Mouse (Mus musculus) forebrain, embryonic 11.5 days (tissue): ENCODE results near the gene Slc30a9. TPM values are rescaled to one million over a fixed set of nuclear protein-coding genes. Genes with fewer than 3 reads are reported as not detected.

Experiments used
- ATAC-seq: fragments of 200-750 bp; cut with Nextera tagmentation; replicated peaks from 2 replicates; pipeline ENCODE4 v1.8.0; 2017; ENCODE audit warnings: moderate TSS enrichment; ENCODE audit not compliant: low FRiP score
- DNase-seq: peaks from one replicate; pipeline ENCODE4 v3.0.0-alpha.2; 2017; ENCODE audit warnings: low spot score
- H3K27ac ChIP-seq: fragments of 300-500 bp; sonication (generic); 2 replicates; pipeline ENCODE4 v1.5.1; 2014; ENCODE audit warnings: low read depth, low read length
- H3K27me3 ChIP-seq: fragments of 300-500 bp; sonication (generic); 2 replicates; pipeline ENCODE4 v1.6.1; 2014; ENCODE audit warnings: mild to moderate bottlenecking, low read length, mixed read lengths; ENCODE audit not compliant: control insufficient read depth, insufficient read depth
- H3K36me3 ChIP-seq: fragments of 300-500 bp; sonication (generic); 2 replicates; pipeline ENCODE4 v1.6.1; 2014; ENCODE audit warnings: mild to moderate bottlenecking, low read length, moderate library complexity, mixed read lengths; ENCODE audit not compliant: control insufficient read depth, insufficient read depth
- H3K4me1 ChIP-seq: fragments of 300-500 bp; sonication (generic); replicated peaks from 2 replicates; pipeline ENCODE4 v1.6.1; 2014; ENCODE audit warnings: low read length, mixed read lengths; ENCODE audit not compliant: control insufficient read depth, insufficient read depth
- H3K4me2 ChIP-seq: fragments of 300-500 bp; sonication (generic); 2 replicates; pipeline ENCODE4 v1.6.1; 2014; ENCODE audit warnings: low read depth, mild to moderate bottlenecking, low read length, moderate library complexity, mixed read lengths; ENCODE audit not compliant: severe bottlenecking
- H3K4me3 ChIP-seq: fragments of 300-500 bp; sonication (generic); 2 replicates; pipeline ENCODE4 v1.5.1; 2014; ENCODE audit warnings: low read depth, low read length
- H3K9ac ChIP-seq: fragments of 300-500 bp; sonication (generic); 2 replicates; pipeline ENCODE4 v1.6.1; 2014; ENCODE audit warnings: low read length
- H3K9me3 ChIP-seq: fragments of 300-500 bp; sonication (generic); 2 replicates; pipeline ENCODE4 v1.6.1; 2016; ENCODE audit warnings: low read length, mixed read lengths; ENCODE audit not compliant: control insufficient read depth
- WGBS: fragments of 180-500 bp; shearing (Covaris S2); extraction: QIAGEN DNeasy Blood & Tissue Kit; methylation state at CpG from one replicate; pipeline ENCODE4 v1.1.7; 2014; 5-methylcytosine and 5-hydroxymethylcytosine counted together
- polyA plus RNA-seq: library from polyadenylated mRNA; unstranded; fragments of >200 nt; fragmentation: Nextera tagmentation; extraction: Ambion mirVana; gene quantifications from 2 replicates; pipeline ENCODE4 v1.2.1, GENCODE M21; 2014

The Slc30a9 gene
- polyA plus RNA-seq, 1 experiment from 2014 or later, result 131 TPM

- H3K9ac ChIP-seq, result no peak overlapping the region
- no peak overlapping the region for H3K4me2 ChIP-seq
- no peaks in the 10 kb centered on the region for H3K4me1 ChIP-seq
- no peak for DNase-seq
- H3K4me3 ChIP-seq, result no peak overlapping the region
- no peaks in the 10 kb centered on the region for H3K36me3 ChIP-seq
- WGBS, result 90% methylated on average over 8 of the region's 8 CpGs
- no peaks in the 10 kb centered on the region for H3K9me3 ChIP-seq
- H3K27ac ChIP-seq, result no peak overlapping the region
- no peak for ATAC-seq
- no peaks in the 10 kb centered on the region for H3K27me3 ChIP-seq
These were observed 4.9 kb upstream of the Slc30a9 start for GRCm38 (mm10) chr5:67301722-67302331.

- Histone ChIP-seq H3K27ac (no peak overlapping the region), H3K9ac (no peak overlapping the region), H3K9me3 (no peaks in the 10 kb centered on the region), H3K4me3 (no peak overlapping the region), H3K4me2 (no peak overlapping the region), H3K27me3 (no peaks in the 10 kb centered on the region), H3K4me1 (peaks cover 7% of the 10 kb centered on the region; the same call in 1 of the 2 replicates), H3K36me3 (no peaks in the 10 kb centered on the region)
- WGBS, result 89% methylated on average over 1 of the region's 1 CpGs
- no peak for ATAC-seq
- no peak for DNase-seq
These were observed 2.9 kb upstream of the Slc30a9 start for GRCm38 (mm10) chr5:67303816-67304215.

GRCm38 (mm10) chr5:67307659-67308222, 986 bp downstream of the Slc30a9 start:
- Histone ChIP-seq H3K27ac (no peak overlapping the region), H3K9ac (peak overlapping the region; percentile 77), H3K4me2 (peak overlapping the region; percentile 79), H3K4me3 (peak overlapping the region; percentile 98), H3K9me3 (no peaks in the 10 kb centered on the region), H3K4me1 (peaks cover 7% of the 10 kb centered on the region; the same call in 1 of the 2 replicates), H3K36me3 (no peaks in the 10 kb centered on the region), H3K27me3 (no peaks in the 10 kb centered on the region)
- 34% methylated on average over 13 of the region's 13 CpGs for WGBS
- DNase-seq (no peak), ATAC-seq (no peak)

- ATAC-seq, result no peak
- no peak overlapping the region for H3K4me3 ChIP-seq
These were observed 5.2 kb downstream of the Slc30a9 start for GRCm38 (mm10) chr5:67311811-67312521.

GRCm38 (mm10) chr5:67312522-67312851, 5.7 kb downstream of the Slc30a9 start:
- ATAC-seq (no peak), DNase-seq (no peak)
- no peaks in the 10 kb centered on the region for H3K9me3 ChIP-seq
- no peak overlapping the region for H3K4me2 ChIP-seq
- peaks cover 7% of the 10 kb centered on the region; the same call in 1 of the 2 replicates for H3K4me1 ChIP-seq
- no peak overlapping the region for H3K4me3 ChIP-seq
- 91% methylated on average over 3 of the region's 3 CpGs for WGBS
- H3K27me3 ChIP-seq, result no peaks in the 10 kb centered on the region
- H3K27ac ChIP-seq, result no peak overlapping the region
- no peaks in the 10 kb centered on the region for H3K36me3 ChIP-seq
- no peak overlapping the region for H3K9ac ChIP-seq

More at GRCm38 (mm10) chr5:67311811-67312521, 5.2 kb downstream of the Slc30a9 start:
- H3K4me1 ChIP-seq, result peaks cover 7% of the 10 kb centered on the region; the same call in 1 of the 2 replicates
- H3K27me3 ChIP-seq, result no peaks in the 10 kb centered on the region
- DNase-seq, result no peak
- no peaks in the 10 kb centered on the region for H3K9me3 ChIP-seq
- H3K4me2 ChIP-seq, result no peak overlapping the region
- no peaks in the 10 kb centered on the region for H3K36me3 ChIP-seq
- no peak overlapping the region for H3K9ac ChIP-seq
- 86% methylated on average over 3 of the region's 3 CpGs for WGBS
- no peak overlapping the region for H3K27ac ChIP-seq

GRCm38 (mm10) chr5:67321656-67322268, 15.0 kb downstream of the Slc30a9 start:
- Histone ChIP-seq H3K27ac (no peak overlapping the region), H3K9me3 (no peaks in the 10 kb centered on the region), H3K9ac (no peak overlapping the region), H3K4me2 (no peak overlapping the region), H3K36me3 (peaks cover 7% of the 10 kb centered on the region; the same call in 1 of the 2 replicates), H3K4me1 (no peaks in the 10 kb centered on the region), H3K4me3 (no peak overlapping the region), H3K27me3 (no peaks in the 10 kb centered on the region)
- WGBS, result 94% methylated on average over 17 of the region's 17 CpGs
- ATAC-seq (no peak), DNase-seq (no peak)

- WGBS, result 68% methylated on average over 1 of the region's 1 CpGs
- Histone ChIP-seq H3K4me3 (no peak overlapping the region), H3K4me2 (no peak overlapping the region), H3K27me3 (no peaks in the 10 kb centered on the region), H3K36me3 (no peaks in the 10 kb centered on the region), H3K9me3 (no peaks in the 10 kb centered on the region), H3K4me1 (no peaks in the 10 kb centered on the region), H3K27ac (no peak overlapping the region), H3K9ac (no peak overlapping the region)
- ATAC-seq (no peak), DNase-seq (no peak)
These were observed 17.3 kb downstream of the Slc30a9 start for GRCm38 (mm10) chr5:67324032-67324431.

GRCm38 (mm10) chr5:67340811-67341210, 34.1 kb downstream of the Slc30a9 start:
- Histone ChIP-seq H3K27me3 (no peaks in the 10 kb centered on the region), H3K27ac (no peak overlapping the region), H3K36me3 (peaks cover 6% of the 10 kb centered on the region; the same call in 1 of the 2 replicates), H3K9ac (no peak overlapping the region), H3K9me3 (no peaks in the 10 kb centered on the region), H3K4me2 (no peak overlapping the region), H3K4me3 (no peak overlapping the region), H3K4me1 (no peaks in the 10 kb centered on the region)
- no peak for DNase-seq
- no peak for ATAC-seq
- WGBS, result 88% methylated on average over 6 of the region's 6 CpGs
